Mouse (Mus musculus): ENCODE data around the gene Serpina3f.

GRCm38 (mm10) chr12:104245092-104245491 is 30.7 kb downstream of the Serpina3f start:
- no peak for TF ChIP-seq EP300 (optimal IDR thresholded peaks at IDR 0.05)
- peak; percentile 70 for TF ChIP-seq CTCF (IDR thresholded peaks at IDR 0.05; ENCODE audit: low read depth)
